Mouse (Mus musculus): ENCODE results near the gene Vmn1r1.

The Vmn1r1 gene

GRCm38 (mm10) chr1:182137204-182138125, 26.8 kb downstream of the Vmn1r1 start:
- no peak for DNase-seq

DNA sequence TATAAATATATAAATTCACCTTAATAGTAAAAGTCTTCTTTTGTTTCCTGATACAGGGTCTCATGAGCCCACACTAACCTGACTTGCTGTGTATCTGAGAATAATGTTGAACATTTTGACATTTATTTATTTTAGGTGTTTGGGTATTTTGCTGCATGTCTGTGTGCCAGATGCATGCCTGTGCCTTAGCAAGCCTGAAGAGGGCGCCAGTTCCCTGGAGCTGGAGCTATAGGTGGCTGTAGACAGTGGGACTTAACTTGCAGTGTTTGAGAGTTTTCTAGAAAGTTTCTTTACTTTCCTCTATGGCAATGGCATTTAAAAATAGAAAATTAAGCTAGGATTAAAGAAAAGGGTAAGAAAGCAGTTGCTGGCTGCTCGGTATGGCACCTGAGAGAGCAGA, 33.5 kb downstream of the Vmn1r1 start:
- DNase-seq: no peak

DNA sequence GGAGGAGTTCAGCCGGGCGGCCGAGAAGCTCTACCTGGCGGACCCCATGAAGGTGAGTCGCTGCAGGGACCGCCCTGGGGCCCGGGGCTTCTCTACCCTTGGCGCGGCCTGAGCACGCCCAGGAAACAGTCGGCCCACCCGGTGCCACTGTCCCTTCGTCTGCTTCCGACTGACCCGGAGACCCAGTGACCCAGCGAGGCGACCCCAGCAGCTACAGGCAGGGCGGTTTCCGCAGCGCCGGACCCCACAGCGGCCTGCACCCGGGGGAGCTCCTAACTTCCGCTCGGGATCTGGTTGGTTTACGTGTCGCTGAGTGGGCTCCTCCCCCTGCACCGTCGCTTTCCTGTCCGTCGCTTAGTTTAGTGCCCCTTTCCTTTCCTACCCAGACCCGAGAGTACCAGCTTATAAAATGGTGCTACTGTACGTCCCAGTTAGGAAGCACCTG, 39.3 kb downstream of the Vmn1r1 start:
- DNase-seq: peak; percentile 76 to 78

GRCm38 (mm10) chr1:182124506-182124905, 39.8 kb downstream of the Vmn1r1 start, which contains the start of gene Srp9:
Gene Srp9 (plus strand): TSS chr1:182124737.
- peak; percentile 99 to 100 for DNase-seq

DNA sequence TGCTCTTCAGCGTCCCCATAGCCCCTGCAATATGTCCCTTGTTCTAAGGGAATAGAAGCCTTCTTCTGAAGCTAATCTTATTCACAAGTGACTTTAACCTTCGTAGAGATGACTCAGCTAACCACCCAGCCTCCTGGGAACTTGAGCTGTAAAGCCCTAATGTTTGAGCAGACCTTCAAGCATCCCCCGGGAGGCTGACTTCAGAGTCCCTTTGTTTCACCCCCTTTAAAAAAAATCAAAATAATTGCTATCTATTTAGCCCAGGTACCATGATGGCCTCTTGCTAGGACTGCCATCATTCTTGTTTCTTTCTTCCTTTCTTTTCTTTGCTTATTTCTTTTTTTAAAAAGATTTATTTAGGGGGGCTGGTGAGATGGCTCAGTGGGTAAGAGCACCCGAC, 41.9 kb downstream of the Vmn1r1 start:
- no peak for DNase-seq

DNA sequence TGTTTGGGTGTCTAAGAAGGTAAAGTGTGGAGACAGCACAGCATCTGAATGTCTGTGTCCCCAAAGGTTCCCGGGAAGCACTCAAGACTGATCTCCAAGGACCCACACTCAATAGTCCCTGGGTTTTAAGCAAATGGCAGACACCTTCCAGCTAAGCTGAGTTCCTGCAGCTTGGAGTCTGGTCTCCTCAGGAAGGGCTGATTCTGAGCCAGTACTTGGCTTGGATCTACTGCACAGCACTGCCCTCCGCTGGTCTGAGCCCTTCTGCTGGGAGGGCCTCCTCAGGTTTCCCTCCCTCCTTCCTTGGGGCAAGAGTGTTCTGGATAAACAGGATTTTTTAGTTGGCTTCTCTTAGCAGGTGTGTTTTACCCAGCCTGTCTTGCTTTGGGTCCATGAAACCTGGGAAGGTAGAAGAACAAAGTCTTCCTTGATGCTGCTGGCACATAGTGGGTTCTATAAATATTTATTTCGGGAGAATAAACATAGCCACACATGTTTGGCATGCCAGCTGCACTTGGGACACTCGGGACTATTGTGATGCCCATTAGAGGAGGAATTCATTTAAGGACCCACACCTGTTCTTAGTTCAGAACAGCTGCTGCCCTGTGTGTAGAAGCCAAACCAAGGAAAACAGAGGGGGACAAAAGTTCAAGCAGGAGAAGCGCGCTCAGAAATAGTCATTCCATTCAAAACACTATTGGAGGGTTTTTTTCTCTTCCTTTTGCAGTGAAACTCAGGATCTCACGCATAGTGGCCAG, 48.5 kb downstream of the Vmn1r1 start:
- DNase-seq: peak; percentile 43 to 58

- DNase-seq: peak; percentile 36 to 37
Measured at GRCm38 (mm10) chr1:182115197-182115596, 49.1 kb downstream of the Vmn1r1 start.

DNA sequence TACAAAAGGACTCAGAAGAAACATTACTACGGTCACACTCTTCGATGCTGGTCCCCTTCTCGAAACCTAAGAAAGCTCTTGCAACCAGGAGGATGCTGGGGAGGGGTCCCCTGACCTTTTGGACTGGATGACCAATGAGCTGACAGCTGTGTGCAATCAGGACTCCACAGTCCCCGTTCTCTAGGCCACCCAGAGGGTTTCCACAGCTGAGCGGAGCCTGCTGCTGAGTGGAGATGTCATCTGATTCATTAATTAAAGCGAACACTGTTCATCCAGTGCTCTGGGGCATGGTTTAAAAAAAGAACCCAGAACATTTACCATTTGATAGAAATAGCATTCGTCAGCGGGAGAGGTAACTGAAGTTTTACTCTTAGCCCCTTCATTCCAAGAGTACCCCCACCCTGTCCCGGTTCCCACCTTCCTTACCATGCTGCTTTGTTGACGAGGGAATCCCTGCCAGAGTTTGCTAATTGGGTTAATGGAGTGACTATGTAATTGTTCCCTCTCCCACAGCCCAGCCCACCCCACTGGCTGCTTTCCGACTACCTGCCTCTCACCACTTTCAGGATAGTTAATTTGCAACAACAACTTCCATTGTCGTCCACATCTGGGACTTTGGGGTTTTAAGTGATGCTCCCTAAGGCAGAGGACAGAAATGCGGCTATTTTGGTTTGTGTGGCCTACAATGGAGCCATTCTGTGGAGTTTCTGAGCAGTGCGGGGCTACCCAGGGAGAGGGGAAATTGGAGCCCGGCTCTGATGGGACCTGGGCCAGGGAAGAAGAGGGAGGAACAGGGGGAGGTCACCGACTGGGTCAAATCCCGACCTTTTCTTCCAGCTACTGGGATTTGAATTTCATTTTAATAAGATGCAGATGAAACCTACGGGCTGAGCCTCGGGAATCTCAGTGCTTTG, 50.4 kb downstream of the Vmn1r1 start:
- no peak for DNase-seq

DNA sequence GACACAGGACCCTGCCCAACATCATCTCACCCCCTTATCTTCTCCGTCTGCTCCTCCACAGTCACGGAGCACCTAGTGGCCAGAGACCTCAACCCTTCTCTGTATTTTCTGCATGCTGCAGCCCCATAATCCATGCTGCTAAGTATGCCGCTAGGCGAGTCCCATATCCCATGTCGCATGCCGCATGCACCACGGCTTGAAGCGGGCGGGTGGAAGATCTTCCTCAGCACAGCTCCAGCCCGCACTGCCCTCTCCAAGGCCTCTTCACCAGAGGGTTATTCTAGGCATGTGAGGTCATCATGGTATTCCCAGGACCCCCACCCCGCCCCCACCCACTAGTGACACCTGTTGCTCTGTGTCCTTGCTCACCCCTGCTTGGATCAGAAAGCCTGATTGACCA, 51.2 kb downstream of the Vmn1r1 start:
- DNase-seq: no peak

GRCm38 (mm10) chr1:182112385-182112784, 51.9 kb downstream of the Vmn1r1 start:
- no peak for DNase-seq

- DNase-seq: peak; percentile 39 to 44
Measured at GRCm38 (mm10) chr1:182111386-182112317, 52.6 kb downstream of the Vmn1r1 start.

DNA sequence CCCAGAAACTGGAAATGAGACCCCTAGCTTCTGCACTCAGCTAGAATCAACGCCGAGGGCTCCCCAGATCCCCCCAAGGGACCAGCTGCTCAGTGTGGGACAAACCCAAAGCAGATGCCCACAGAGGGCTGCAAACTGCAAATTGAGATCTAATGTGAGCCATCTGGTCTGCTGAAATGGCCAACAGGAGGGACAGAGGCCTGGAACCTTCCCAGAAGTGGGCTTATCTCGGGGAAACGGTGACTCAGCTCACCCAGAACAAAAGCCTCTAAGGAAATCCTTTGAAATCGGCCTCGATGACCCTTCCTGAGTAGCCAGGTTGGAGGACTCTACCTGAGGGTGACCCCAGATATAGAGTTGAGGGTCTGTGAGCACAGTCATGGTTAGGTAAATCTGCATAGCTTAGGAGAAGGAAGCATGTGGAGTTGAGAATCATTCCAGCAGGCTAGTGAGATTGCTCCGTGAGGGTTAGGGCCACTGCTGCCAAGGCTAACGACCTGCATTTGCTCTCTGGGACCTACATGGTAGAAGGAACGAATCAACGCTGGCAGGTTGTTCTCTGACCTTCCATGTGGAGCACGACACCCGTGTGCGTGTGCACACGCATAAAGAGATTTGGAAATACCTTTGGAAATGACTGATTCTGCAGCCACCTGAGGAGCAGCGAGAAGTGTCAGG, 53.4 kb downstream of the Vmn1r1 start:
- DNase-seq: peak; percentile 44 to 45

DNA sequence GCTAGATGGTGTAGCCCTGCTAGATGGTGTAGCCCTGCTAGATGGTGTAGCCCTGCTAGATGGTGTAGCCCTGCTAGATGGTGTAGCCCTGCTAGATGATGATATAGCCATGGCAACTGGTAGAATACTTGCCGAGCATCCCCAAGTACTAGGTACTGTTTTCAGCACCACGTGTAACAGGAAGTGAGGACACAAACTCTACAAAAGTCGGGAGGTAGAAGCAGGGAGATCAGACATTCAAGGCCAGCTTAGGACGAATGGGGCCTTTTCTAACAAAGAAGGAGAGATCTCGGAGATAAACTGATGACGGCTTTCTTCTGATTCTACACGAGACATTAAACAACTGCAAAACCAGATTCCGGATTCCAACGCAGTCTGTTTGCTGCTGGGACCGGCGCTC, 54.1 kb downstream of the Vmn1r1 start:
- no peak for DNase-seq

GRCm38 (mm10) chr1:182108397-182109099, 55.7 kb downstream of the Vmn1r1 start:
- DNase-seq: no peak

DNA sequence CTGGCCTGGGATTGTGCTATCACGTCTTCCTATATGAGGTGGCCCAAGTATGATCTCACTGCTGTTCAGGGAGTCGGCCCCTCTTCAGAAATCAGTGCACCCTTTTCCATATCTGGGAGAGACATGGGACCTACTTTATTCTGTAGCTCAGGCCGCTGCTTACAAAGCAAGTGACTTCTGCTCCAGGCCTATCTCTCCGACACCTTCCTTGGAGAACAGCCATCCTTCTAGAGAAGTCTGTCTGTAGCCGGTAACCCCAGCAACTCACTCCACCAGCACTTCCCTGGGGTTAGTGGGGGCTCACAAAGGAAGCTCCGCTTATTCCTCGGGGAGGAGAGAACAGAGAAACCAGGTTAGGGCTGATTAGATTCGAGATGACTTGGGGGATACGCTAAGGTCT, 57.0 kb downstream of the Vmn1r1 start:
- no peak for DNase-seq

GRCm38 (mm10) chr1:182105023-182105422, 59.3 kb downstream of the Vmn1r1 start:
- no peak for DNase-seq

Data from cerebellum, adult 18-20 months (tissue).